Mouse (Mus musculus) spleen, adult 2 months (tissue): ENCODE results near the gene Gpkow.

Experiments used
- CTCF ChIP-seq: fragments of 200-500 bp; IDR thresholded peaks from 2 replicates; pipeline ENCODE4 v1.5.1; 2011; ENCODE audit warnings: mild to moderate bottlenecking, inconsistent platforms; ENCODE audit not compliant: insufficient read depth, insufficient read length, insufficient replicate concordance; ENCODE audit errors: extremely low read depth
- POLR2A ChIP-seq: fragments of 200-500 bp; IDR thresholded peaks from 2 replicates; pipeline ENCODE4 v1.6.1; 2011; ENCODE audit warnings: low read depth, low read length, inconsistent platforms

- no peak for TF ChIP-seq CTCF
- TF ChIP-seq POLR2A: no peak
These were observed 8.6 kb upstream of the Gpkow start for GRCm38 (mm10) chrX:7688321-7688720.
